Mouse (Mus musculus) forebrain, postnatal 0 days (tissue): ENCODE measurements around the gene 9130023H24Rik. TPM values are rescaled to one million over a fixed set of nuclear protein-coding genes. Genes with fewer than 3 reads are reported as not detected.

ENCODE experiments used
- ATAC-seq: fragments of 200-750 bp; cut with Nextera tagmentation; 2 replicates; pipeline ENCODE4 v1.8.0; 2017; ENCODE audit warnings: mild to moderate bottlenecking, moderate library complexity
- DNase-seq: peaks from one replicate; pipeline ENCODE4 v3.0.0-alpha.2; 2015
- H3K27ac ChIP-seq: fragments of 300-500 bp; sonication (generic); 2 replicates; pipeline ENCODE4 v1.5.1; 2014; ENCODE audit warnings: low read depth, mild to moderate bottlenecking, antibody characterized with exemption, low read length, moderate library complexity, mixed read lengths
- H3K27me3 ChIP-seq: fragments of 300-500 bp; sonication (generic); 2 replicates; pipeline ENCODE4 v1.6.1; 2014; ENCODE audit warnings: mild to moderate bottlenecking, low read length, mixed read lengths; ENCODE audit not compliant: insufficient read depth
- H3K36me3 ChIP-seq: fragments of 300-500 bp; sonication (generic); 2 replicates; pipeline ENCODE4 v1.6.1; 2014; ENCODE audit warnings: mild to moderate bottlenecking, moderate library complexity; ENCODE audit not compliant: insufficient read depth
- H3K4me1 ChIP-seq: fragments of 300-500 bp; sonication (generic); 2 replicates; pipeline ENCODE4 v1.6.1; 2014; ENCODE audit warnings: antibody characterized with exemption; ENCODE audit not compliant: insufficient read depth
- H3K4me2 ChIP-seq: fragments of 300-500 bp; sonication (generic); 2 replicates; pipeline ENCODE4 v1.6.1; 2014; ENCODE audit warnings: low read depth, mild to moderate bottlenecking, moderate library complexity
- H3K4me3 ChIP-seq: fragments of 300-500 bp; sonication (generic); 2 replicates; pipeline ENCODE4 v1.5.1; 2014; ENCODE audit warnings: low read depth, low read length, mixed read lengths
- H3K9ac ChIP-seq: fragments of 300-500 bp; sonication (generic); 2 replicates; pipeline ENCODE4 v1.6.1; 2014; ENCODE audit warnings: mild to moderate bottlenecking
- H3K9me3 ChIP-seq: fragments of 300-500 bp; sonication (generic); 2 replicates; pipeline ENCODE4 v1.6.1; 2016; ENCODE audit warnings: low read length
- CTCF ChIP-seq: sonication (generic); IDR thresholded peaks from 2 replicates; pipeline ENCODE4 v1.5.1; 2016; ENCODE audit warnings: antibody characterized with exemption, control low read depth, low read depth
- WGBS: fragments of 180-500 bp; shearing (Covaris S2); extraction: QIAGEN DNeasy Blood & Tissue Kit; methylation state at CpG from one replicate; pipeline ENCODE4 v1.1.7; 2014; 5-methylcytosine and 5-hydroxymethylcytosine counted together
- polyA plus RNA-seq: library from polyadenylated mRNA; unstranded; fragments of >200 nt; fragmentation: Nextera tagmentation; extraction: Ambion mirVana; gene quantifications from 2 replicates; pipeline ENCODE4 v1.2.1, GENCODE M21; 2015
- total RNA-seq: library from RNA; depleted of rRNA; stranded (reverse); fragments of >200 nt; gene quantifications from 2 replicates; pipeline ENCODE4 v1.2.3, GENCODE M21; 2014

9130023H24Rik gene
- total and polyA plus RNA-seq, 2 experiments from 2014 or later: 4.6 to 6.7 TPM

- no peak for ATAC-seq
- 91% methylated on average over 5 of the region's 5 CpGs for WGBS
- Histone ChIP-seq H3K27me3 (peaks cover 5% of the 10 kb centered on the region; the same call in 1 of the 2 replicates), H3K9ac (no peak overlapping the region), H3K4me3 (no peak overlapping the region), H3K4me1 (0 out of 2 replicates have a peak, but pooled peaks cover 4% of the 10 kb centered on the region), H3K4me2 (no peak overlapping the region), H3K9me3 (no peaks in the 10 kb centered on the region), H3K36me3 (no peaks in the 10 kb centered on the region), H3K27ac (no peak overlapping the region)
- DNase-seq: no peak
- no peak for TF ChIP-seq CTCF
Observed at GRCm38 (mm10) chr7:128255757-128256156, 17.9 kb upstream of the 9130023H24Rik start.

DNA sequence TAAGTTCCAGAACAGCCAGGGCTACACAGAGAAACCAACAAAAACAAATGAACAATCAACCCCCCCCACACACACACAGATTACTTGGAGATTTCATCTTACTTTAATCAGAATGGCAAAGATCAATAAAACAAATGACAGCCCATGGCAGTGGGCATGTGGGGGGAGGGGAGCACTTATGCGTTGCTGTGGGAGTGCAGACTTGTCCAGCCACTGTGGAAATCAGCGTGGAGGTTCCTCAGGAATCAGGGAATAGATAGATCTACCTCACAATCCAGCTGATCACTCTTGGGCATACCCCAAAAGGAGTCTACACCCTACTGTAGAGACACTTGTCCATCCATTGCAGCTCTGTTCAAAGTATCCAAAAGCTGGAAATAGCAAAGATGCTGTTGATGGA lies 17.1 kb upstream of the 9130023H24Rik start:
- 0 out of 2 replicates have a peak, but pooled peaks cover 4% of the 10 kb centered on the region for H3K4me1 ChIP-seq
- no peak overlapping the region for H3K4me2 ChIP-seq
- H3K27me3 ChIP-seq: peaks cover 5% of the 10 kb centered on the region; the same call in 1 of the 2 replicates
- H3K27ac ChIP-seq: no peak overlapping the region
- 68% methylated on average over 2 of the region's 2 CpGs for WGBS
- no peaks in the 10 kb centered on the region for H3K9me3 ChIP-seq
- no peak for ATAC-seq
- no peak for TF ChIP-seq CTCF
- peaks cover 2% of the 10 kb centered on the region; the same call in 1 of the 2 replicates for H3K36me3 ChIP-seq
- no peak for DNase-seq
- H3K4me3 ChIP-seq: no peak overlapping the region
- H3K9ac ChIP-seq: no peak overlapping the region

- 4% methylated on average over 24 of the region's 24 CpGs for WGBS
- ATAC-seq (peak; percentile 86), DNase-seq (peak; percentile 74)
- Histone ChIP-seq H3K27ac (no peak overlapping the region), H3K27me3 (peaks cover 5% of the 10 kb centered on the region; the same call in 1 of the 2 replicates), H3K36me3 (peaks cover 8% of the 10 kb centered on the region; the same call in 1 of the 2 replicates), H3K4me3 (peak overlapping the region; percentile 24), H3K4me1 (0 out of 2 replicates have a peak, but pooled peaks cover 4% of the 10 kb centered on the region), H3K9me3 (no peaks in the 10 kb centered on the region), H3K4me2 (peak overlapping the region; percentile 55), H3K9ac (0 out of 2 replicates have a peak overlapping the region, but pooled peaks have one; percentile 26)
- TF ChIP-seq CTCF: no peak
Observed at GRCm38 (mm10) chr7:128252609-128253008, 14.8 kb upstream of the 9130023H24Rik start.

DNA sequence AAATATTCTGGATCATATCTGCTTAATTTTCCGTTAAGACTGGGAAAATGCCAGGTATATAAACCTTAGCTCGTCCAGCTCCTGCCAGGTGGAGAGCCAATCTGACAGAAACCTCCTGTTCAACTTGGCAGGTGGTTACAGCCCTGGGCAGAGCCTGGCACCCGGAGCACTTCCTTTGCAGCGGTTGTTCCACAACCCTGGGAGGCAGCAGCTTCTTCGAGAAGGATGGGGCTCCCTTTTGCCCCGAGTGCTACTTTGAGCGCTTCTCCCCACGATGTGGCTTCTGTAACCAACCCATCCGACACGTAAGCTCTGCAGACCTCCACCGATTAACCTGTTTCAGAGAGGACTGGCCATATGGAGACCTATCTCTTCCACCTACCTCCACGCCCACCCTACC lies 14.1 kb upstream of the 9130023H24Rik start:
- ATAC-seq (no peak), DNase-seq (no peak)
- Histone ChIP-seq H3K9me3 (no peaks in the 10 kb centered on the region), H3K4me2 (peak overlapping the region; percentile 55), H3K36me3 (peaks cover 8% of the 10 kb centered on the region; the same call in 1 of the 2 replicates), H3K9ac (no peak overlapping the region), H3K4me1 (0 out of 2 replicates have a peak, but pooled peaks cover 4% of the 10 kb centered on the region), H3K27ac (no peak overlapping the region), H3K4me3 (peak overlapping the region; percentile 24; the same call in 1 of the 2 replicates), H3K27me3 (peaks cover 5% of the 10 kb centered on the region; the same call in 1 of the 2 replicates)
- no peak for TF ChIP-seq CTCF
- WGBS: 48% methylated on average over 12 of the region's 12 CpGs

DNA sequence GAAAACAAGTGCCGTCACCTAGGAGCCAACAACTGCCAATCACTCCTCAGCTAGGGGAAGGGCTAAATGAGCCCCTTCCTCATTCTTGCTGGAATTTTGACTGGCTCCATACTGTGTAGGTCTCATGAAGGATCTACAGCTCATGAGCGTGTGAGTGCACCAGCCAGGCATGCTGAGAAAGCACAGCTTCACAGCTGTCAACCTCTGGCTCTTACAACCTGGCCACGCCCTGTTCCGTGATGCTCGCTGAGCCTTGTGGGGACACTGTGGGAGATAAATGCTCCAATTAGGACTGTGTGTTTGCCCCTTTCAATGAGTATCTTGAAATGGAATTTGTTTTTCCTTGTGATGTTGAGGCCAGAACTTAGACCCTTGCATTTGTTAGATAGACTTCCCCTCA lies 12.2 kb upstream of the 9130023H24Rik start:
- 79% methylated on average over 5 of the region's 5 CpGs for WGBS
- H3K9ac ChIP-seq: no peak overlapping the region
- no peak overlapping the region for H3K4me3 ChIP-seq
- no peak for TF ChIP-seq CTCF
- H3K4me2 ChIP-seq: no peak overlapping the region
- ATAC-seq: no peak
- H3K4me1 ChIP-seq: 0 out of 2 replicates have a peak, but pooled peaks cover 4% of the 10 kb centered on the region
- no peaks in the 10 kb centered on the region for H3K9me3 ChIP-seq
- peaks cover 10% of the 10 kb centered on the region; the same call in 1 of the 2 replicates for H3K36me3 ChIP-seq
- no peak overlapping the region for H3K27ac ChIP-seq
- peaks cover 5% of the 10 kb centered on the region; the same call in 1 of the 2 replicates for H3K27me3 ChIP-seq
- no peak for DNase-seq

- 86% methylated on average over 10 of the region's 10 CpGs for WGBS
- H3K36me3 ChIP-seq: peaks cover 21% of the 10 kb centered on the region
- H3K27me3 ChIP-seq: peaks cover 5% of the 10 kb centered on the region; the same call in 1 of the 2 replicates
- H3K4me1 ChIP-seq: 0 out of 2 replicates have a peak, but pooled peaks cover 4% of the 10 kb centered on the region
- TF ChIP-seq CTCF: no peak
- no peak for DNase-seq
- H3K9ac ChIP-seq: no peak overlapping the region
- no peak for ATAC-seq
- peak overlapping the region; percentile 61; the same call in 1 of the 2 replicates for H3K4me2 ChIP-seq
- H3K9me3 ChIP-seq: no peaks in the 10 kb centered on the region
- no peak overlapping the region for H3K27ac ChIP-seq
- H3K4me3 ChIP-seq: no peak overlapping the region
Observed at GRCm38 (mm10) chr7:128248081-128249042, 10.5 kb upstream of the 9130023H24Rik start.
